Mouse (Mus musculus) activated CD4-positive, CD25-positive, alpha-beta regulatory T cell, adult 4 months (primary cell): ENCODE data around the gene Cog5. TPM values are rescaled to one million over a fixed set of nuclear protein-coding genes. Genes with fewer than 3 reads are reported as not detected.
A peak's percentile ranks its signal among the peaks of the same experiment; 100 is the strongest.
"Not testable (repeated sequence)": the region's sequence is repeated elsewhere in the genome, so short reads cannot be mapped to it uniquely, and the experiment has no call there.

Experiments
- ATAC-seq: one replicate; pipeline ENCODE4 v1.8.0; 2017
- polyA plus RNA-seq, 2 experiments: library from polyadenylated mRNA; unstranded; fragments of 100-300 nt; shearing (Covaris generic); gene quantifications; one replicate each; pipeline ENCODE4 v1.2.1; 2017

The Cog5 gene
- polyA plus RNA-seq = 10 to 100 TPM; 44.4 to 48.2 TPM

DNA sequence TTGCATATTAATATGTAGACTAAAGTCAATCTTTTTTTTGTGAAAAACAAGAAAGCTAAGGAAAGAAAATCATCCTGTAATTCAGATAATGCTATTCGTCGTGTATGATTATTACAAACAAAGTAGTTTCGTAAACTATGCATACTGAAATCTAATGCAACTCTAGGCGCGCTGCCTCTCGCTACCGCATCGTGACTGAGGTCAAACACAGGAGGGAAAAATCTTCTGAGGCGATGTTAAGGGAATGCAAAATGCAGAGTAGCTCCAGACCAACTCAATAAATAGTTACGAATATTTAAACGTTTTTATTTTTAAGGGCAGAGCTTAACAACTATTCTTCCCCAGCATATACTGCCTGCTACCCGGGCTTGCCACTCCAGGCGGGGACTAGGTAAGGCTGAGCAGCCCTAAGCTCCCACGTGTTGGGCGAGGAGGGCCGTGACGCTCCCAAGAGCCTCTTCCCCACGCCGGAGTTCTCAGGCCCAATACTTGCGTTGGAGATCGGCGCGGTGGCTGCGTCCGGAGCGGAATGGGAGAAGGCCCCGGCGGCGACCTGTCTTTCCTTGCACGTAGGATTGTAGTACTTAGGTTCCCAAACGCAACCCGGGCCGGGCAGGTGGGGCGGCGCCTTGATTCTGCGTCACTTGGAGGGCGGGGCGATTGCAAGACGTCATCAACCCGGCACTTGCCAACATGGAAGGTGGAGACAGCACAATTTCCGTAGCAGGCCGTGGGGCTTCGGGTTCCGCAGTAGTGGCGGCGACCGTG is at the start of gene Cog5, which contains the start of gene Dus4l:
Gene Cog5, plus strand, starts transcription at position 673 of the 768 bp plus-strand sequence.
Gene Dus4l, minus strand, starts transcription at position 630 of the 768 bp plus-strand sequence.
- peak; percentile 88 for ATAC-seq

GRCm38 (mm10) chr12:31604894-31605293 is 49.8 kb upstream of the Cog5 start:
- ATAC-seq = no peak

DNA sequence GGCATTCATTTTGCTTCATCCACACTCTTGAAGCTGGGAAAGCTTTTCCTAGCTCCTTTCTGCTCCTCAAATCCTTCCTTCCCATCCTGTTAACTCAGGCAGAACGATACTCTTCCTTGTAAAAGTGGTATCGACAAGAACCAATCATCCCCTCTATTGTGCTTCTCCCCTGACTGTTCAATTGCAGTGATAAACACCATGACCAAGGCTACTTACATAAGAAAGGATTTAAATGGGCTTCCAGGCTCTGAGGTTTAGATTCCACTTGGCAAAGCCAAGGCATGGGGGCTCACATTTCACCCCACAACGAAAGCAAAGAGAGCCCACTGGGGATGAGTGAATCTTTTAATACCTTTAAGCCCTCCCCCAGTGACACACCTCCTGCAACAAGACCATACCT is 46.5 kb upstream of the Cog5 start:
- no peak for ATAC-seq

GRCm38 (mm10) chr12:31613353-31613752 is 41.3 kb upstream of the Cog5 start:
- ATAC-seq = no peak

GRCm38 (mm10) chr12:31620106-31620505 is 34.6 kb upstream of the Cog5 start:
- ATAC-seq = no peak

GRCm38 (mm10) chr12:31625016-31625415 is 29.7 kb upstream of the Cog5 start:
- ATAC-seq = no peak

DNA sequence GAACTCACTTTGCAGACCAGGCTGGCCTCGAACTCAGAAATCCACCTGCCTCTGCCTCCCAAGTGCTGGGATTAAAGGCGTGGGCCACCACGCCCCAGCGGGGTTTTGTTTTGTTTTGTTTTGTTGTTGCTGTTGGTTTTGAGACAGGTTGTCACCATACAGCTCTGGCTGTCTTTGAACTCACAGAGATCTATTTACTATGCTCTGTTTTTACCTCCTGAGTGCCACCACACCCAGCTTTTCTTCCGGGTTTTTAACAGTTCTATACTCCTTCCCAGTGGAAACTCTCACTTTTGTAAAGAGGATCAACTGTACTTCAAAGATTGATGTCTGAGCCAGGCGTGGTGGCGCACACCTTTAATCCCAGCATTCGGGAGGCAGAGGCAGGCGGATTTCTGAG is 26.3 kb upstream of the Cog5 start:
- not testable (repeated sequence) for ATAC-seq

DNA sequence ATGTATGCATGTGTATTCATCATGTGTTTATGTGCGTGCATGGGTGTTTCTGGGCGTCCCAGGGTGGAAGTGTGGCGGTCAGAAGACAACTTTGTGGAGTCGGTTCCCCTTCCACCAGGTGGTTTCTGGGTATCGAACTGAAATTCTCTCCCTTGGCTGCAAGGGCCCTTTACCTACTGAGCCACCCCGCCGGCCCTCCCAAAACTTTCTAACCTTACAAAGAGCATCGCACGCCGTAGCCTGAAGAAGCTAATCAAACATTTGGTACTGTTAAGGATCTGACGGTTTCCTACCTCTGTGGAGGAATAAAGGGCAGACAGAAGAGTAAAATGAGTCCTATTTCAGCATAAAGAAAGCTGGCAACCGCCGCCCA is 20.7 kb upstream of the Cog5 start:
- peak; percentile 37 for ATAC-seq

DNA sequence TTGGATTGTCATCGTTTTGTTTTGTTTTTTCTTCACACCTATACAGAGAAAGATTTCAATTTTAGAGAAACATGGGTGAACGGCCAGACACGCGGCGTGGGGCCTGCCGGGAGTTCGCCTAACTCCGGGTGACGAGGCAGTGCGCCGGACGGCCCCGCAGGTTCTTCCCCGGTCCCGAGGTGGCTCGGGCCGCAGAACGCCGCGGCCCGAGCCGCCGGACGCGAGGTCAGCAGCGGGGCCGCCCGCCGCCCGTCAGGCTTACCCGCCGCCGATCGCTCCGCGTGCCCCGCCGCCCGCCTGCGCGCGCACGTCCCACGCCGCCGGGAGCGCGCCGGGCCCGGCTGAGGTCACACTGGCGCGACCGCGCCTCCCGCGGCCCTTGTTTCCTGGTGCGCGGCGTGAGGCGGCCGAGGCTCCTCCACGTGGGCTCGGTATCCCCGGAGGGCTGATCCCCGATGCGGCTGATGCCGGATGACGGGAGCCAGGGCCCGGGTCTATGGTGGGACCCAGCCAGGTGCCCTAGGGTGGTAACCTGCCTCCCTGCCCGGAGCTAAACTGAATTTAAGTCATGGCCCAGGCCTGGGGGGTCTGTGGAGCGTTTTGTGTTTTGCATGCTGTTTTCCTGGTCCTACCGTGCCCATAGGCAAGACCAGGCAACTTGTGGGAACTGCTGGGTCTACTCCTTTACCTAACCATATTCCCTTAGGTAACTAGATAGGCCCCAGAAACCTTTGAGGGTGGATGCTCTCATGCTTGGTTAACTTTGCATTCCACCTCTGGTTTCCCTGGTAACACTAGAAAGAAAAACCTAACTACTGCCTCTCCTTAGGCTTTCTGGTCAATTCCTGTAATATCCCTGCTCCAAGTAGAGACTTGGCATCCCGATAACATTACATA is 20.1 kb upstream of the Cog5 start, which contains the start of gene Bcap29:
Gene Bcap29, minus strand, starts transcription at position 316 of the 897 bp plus-strand sequence.
- ATAC-seq = peak; percentile 85

GRCm38 (mm10) chr12:31635240-31635607 is 19.4 kb upstream of the Cog5 start:
- no peak for ATAC-seq

DNA sequence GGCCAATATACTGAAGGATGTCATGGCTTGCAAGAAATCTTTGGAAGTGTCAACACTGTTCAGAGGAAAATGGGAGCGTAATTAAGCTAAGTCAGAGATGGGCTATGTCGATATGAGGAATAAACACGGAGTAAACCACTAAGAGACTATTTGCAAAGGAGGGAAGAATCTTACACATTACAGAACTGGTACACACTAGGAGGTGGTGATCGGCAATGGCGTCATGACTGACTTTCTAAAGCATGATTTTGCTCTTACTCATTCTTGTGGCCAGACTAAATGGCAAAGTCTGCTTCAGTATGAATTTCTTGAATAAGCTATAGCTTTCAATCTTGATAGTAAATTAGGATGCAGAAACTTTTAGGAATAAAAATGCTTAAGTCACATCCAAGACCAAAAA is 1.1 kb upstream of the Cog5 start:
- no peak for ATAC-seq

DNA sequence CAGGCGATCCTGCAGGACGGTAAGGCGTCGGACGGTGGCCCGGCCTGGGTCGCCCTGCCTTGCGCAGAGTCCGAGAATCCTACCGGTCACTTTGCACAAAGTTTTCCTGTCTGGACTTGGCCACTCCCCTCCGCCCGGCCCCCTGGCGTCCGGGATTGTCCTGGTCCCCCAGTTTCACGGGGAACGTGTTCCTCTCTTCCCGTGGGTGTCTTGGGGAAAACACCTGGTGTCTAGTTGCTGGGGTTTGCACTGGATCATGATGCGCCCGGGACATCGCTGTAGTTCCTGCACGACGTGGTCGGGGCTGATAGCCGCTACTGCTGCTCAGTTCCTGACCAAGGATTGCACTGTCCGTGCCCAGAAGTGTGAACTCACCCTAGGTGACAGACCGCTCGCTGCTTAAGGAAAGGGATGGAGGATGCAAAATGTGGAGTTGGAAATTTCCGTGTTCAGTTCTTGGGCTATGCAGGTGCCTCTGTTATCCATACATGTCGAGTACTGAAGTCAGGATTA is 352 bp downstream of the Cog5 start:
- ATAC-seq = peak; percentile 24

DNA sequence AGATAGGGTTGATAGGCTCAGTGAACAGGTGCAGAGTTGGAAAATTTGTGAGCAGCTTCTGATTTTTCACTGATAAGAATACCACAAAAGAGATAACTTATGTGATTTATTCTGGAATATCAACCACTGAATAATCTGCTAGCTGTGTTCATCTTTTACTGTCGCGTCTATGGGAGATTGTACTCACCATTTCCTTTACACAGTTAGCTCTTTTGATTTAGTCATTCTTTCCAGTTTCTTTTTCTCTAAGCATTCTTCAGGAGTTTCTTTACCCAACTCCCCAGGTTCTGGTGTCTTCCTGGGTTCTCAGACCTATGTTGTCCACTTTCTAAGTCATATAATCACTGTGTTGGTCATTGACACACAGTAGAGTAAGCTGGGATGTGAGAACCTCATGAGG is 2.2 kb downstream of the Cog5 start:
- ATAC-seq = no peak

DNA sequence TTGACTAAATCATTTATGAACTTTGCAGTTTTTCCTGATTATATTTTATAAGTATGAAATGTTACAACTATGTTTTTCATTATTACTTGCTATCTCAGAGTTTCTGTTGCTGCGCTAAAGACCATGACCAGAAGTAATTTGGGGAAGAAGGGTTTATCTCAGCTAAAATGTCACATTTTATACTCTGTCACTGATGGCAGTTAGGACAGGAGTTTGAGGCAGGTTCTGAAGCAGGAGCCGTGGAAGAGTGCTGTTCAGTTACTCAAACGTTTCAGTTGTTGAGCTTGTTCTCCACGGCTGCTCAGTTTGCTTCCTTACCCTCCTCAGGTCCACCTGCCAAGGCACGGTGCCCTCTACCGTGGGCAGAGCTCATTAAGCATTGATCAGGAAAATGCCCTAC is 11.3 kb downstream of the Cog5 start:
- ATAC-seq = no peak

- ATAC-seq = no peak
Measured at GRCm38 (mm10) chr12:31667187-31667586, 12.5 kb downstream of the Cog5 start.

- ATAC-seq = no peak
Measured at GRCm38 (mm10) chr12:31686679-31687078, 32.0 kb downstream of the Cog5 start.

GRCm38 (mm10) chr12:31693278-31693677 is 38.6 kb downstream of the Cog5 start:
- ATAC-seq = no peak

- ATAC-seq = no peak
Measured at GRCm38 (mm10) chr12:31700623-31701347, 46.1 kb downstream of the Cog5 start.

DNA sequence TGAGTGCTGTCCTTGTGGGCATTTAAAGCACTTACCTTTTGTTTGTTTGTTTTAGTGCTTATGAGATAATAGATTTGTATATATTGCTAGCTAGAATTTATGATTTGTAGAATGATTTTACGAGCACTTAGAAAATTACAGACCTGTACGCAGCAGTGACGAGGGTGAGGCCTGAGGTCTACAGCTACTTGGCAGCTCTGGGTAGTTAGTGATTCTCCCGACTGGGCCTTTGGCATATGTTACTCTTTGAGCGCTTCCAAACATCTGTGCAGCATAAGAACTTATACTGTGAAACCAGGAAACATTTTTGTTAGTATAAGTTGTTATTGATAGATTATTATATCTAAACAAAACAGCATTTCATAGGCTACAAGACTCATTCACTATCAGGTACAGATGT is 46.7 kb downstream of the Cog5 start:
- ATAC-seq = no peak

GRCm38 (mm10) chr12:31703904-31704303 is 49.2 kb downstream of the Cog5 start:
- ATAC-seq = no peak

GRCm38 (mm10) chr12:31706168-31706567 is 51.5 kb downstream of the Cog5 start:
- no peak for ATAC-seq

- ATAC-seq = no peak
Measured at GRCm38 (mm10) chr12:31707531-31707930, 52.9 kb downstream of the Cog5 start.

DNA sequence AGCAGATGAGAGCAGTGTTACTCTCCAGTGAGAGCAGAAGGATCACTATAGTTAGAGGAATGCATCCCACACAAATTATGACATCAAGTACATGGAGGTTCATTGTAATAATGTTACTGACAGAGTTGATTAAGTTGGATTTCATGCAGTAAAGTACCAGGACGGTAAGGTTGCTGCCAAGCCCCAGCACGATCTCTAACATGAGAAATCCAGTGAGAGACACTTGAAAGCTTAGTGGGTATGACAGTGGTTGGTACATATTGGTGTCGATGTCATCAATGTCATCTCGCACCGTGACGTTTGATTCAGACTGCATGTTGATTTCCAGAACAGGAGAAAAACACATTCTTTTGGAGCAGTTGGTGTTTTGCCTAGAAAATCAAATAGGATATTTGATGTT is 55.0 kb downstream of the Cog5 start:
- no peak for ATAC-seq
